Mouse (Mus musculus) thymus, postnatal 4 days (tissue): ENCODE measurements at regions not wholly inside any gene's neighbourhood (a gene's known extent, or its start where the extent isn't known, plus 50 kb on each side); places are given as distances from the start of the nearest gene placed in this dataset.
"Not testable (repeated sequence)": the region's sequence is repeated elsewhere in the genome, so short reads cannot be mapped to it uniquely, and the experiment has no call there.

ENCODE experiments used
- DNase-seq: peaks from one replicate; pipeline ENCODE4 v3.0.0; 2021

- DNase-seq: no peak
Measured at GRCm38 (mm10) chr16:20854696-20855213, 120.4 kb upstream of the Thpo start.

GRCm38 (mm10) chr16:20838151-20838550, 103.8 kb upstream of the Thpo start:
- no peak for DNase-seq

GRCm38 (mm10) chr16:20836866-20837265, 102.6 kb upstream of the Thpo start:
- DNase-seq: no peak

GRCm38 (mm10) chr16:20833838-20834237, 99.5 kb upstream of the Thpo start:
- DNase-seq: not testable (repeated sequence)

GRCm38 (mm10) chr16:20833301-20833700, 99.0 kb upstream of the Thpo start:
- DNase-seq: no peak

GRCm38 (mm10) chr16:20829732-20830435, 95.6 kb upstream of the Thpo start:
- DNase-seq: no peak

GRCm38 (mm10) chr16:20828996-20829731, 94.9 kb upstream of the Thpo start:
- no peak for DNase-seq

GRCm38 (mm10) chr16:20824226-20824625, 89.9 kb upstream of the Thpo start:
- DNase-seq: no peak

- no peak for DNase-seq
Measured at GRCm38 (mm10) chr16:20820939-20821338, 86.6 kb upstream of the Thpo start.

- DNase-seq: no peak
Measured at GRCm38 (mm10) chr16:20819568-20819967, 85.3 kb upstream of the Thpo start.

- DNase-seq: no peak
Measured at GRCm38 (mm10) chr16:20818711-20819189, 84.4 kb upstream of the Thpo start.

- DNase-seq: peak; percentile 14
Measured at GRCm38 (mm10) chr16:20814976-20815375, 80.7 kb upstream of the Thpo start.

- DNase-seq: no peak
Measured at GRCm38 (mm10) chr16:20814240-20814639, 79.9 kb upstream of the Thpo start.

GRCm38 (mm10) chr16:20812025-20812424, 77.7 kb upstream of the Thpo start:
- not testable (repeated sequence) for DNase-seq

GRCm38 (mm10) chr16:20810322-20810721, 76.0 kb upstream of the Thpo start:
- no peak for DNase-seq

GRCm38 (mm10) chr16:20808263-20808662, 74.0 kb upstream of the Thpo start:
- no peak for DNase-seq

- DNase-seq: no peak
Measured at GRCm38 (mm10) chr16:20806739-20807138, 72.4 kb upstream of the Thpo start.

- no peak for DNase-seq
Measured at GRCm38 (mm10) chr16:20805793-20806192, 71.5 kb upstream of the Thpo start.

- peak; percentile 28 for DNase-seq
Measured at GRCm38 (mm10) chr16:20805086-20805485, 70.8 kb upstream of the Thpo start.

- peak; percentile 83 for DNase-seq
Measured at GRCm38 (mm10) chr16:20804601-20805017, 70.3 kb upstream of the Thpo start.

GRCm38 (mm10) chr16:20803278-20803930, 69.1 kb upstream of the Thpo start:
- peak; percentile 12 for DNase-seq

GRCm38 (mm10) chr16:20802724-20803123, 68.4 kb upstream of the Thpo start:
- no peak for DNase-seq

- DNase-seq: no peak
Measured at GRCm38 (mm10) chr16:20800038-20800437, 65.7 kb upstream of the Thpo start.
